Comparison of ENCODE assay signal across 8 mouse cellular contexts in the genomic region with DNA sequence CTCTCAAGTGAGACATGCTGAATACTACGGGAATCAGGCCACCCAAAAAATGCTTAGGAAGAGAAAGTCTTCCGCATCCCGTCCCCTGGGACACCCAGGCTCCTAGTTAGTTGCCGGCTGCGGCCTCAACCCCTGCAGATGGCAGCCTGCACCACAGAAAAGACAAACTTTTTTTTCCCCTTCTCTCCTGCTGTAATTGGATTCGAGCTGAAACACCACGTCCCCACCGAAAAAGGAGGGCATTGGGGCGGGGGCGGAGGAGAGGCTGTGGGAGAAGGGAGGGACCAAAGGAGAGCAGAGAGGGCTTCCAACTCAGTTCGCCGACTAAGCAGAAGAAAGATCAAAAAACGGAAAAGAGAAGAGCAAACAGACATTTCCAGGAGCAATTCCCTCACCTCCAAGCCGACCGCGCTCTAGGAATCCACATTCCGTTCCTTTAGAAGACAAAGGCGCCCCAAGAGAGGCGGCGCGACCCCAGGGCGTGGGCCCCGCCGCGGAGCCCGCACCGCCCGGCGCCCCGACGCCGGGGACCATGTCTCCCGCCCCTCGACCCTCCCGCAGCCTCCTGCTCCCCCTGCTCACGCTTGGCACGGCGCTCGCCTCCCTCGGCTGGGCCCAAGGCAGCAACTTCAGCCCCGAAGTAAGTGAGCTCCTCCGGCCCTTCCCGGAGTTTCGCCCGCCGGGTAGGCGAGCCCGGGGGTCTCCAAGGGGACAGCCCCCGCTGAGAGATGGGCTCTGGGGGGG. TPM values are rescaled to one million over a fixed set of nuclear protein-coding genes. Genes with fewer than 3 reads are reported as not detected.
DNase-seq lines count a peak whose midpoint lies in the region; ATAC-seq and TF ChIP-seq lines count a peak whose summit lies in the region.

A gene (plus strand): TSS at position 279 of the 744 bp plus-strand sequence.

- no peaks in the 10 kb centered on the region for H3K9me3 ChIP-seq in E14TG2a.4 (ENCODE audit: low read length)
- H3K9me3 ChIP-seq in forebrain, embryonic 13.5 days (replicated peaks), result no peaks in the 10 kb centered on the region

- DNase-seq in adrenal gland, adult 18-20 months (ENCODE audit: low spot score in 2 of 2), result peak; percentile 57 to 64
- DNase-seq in heart, postnatal 14 days, result peak; percentile 76 to 77
- peak; percentile 43 for DNase-seq in left cerebral cortex, adult 2 months (ENCODE audit: extremely low spot score in 1 of 2, low spot score in 2 of 2)
- DNase-seq in lung, postnatal 36 days, result peak; percentile 78
- DNase-seq in right cerebral cortex, postnatal 25 days, result peak; percentile 44

- H3K27me3 ChIP-seq in E14TG2a.4 (ENCODE audit: insufficient read depth, low read length), result peaks cover 17% of the 10 kb centered on the region
- no peaks in the 10 kb centered on the region for H3K27me3 ChIP-seq in forebrain, embryonic 13.5 days

- ATAC-seq in forebrain, embryonic 13.5 days, result peak; percentile 39
- no peak for ATAC-seq in inflammation-experienced regulatory T-cells, adult 6 months

- peak within 1 kb of the TSS; percentile 86 for H3K9ac ChIP-seq in forebrain, embryonic 13.5 days

- no peak for TF ChIP-seq CTCF in E14TG2a.4 (conservative IDR thresholded peaks at IDR 0.05; ENCODE audit: low read length)
- peak; percentile 29 for TF ChIP-seq CTCF in left cerebral cortex, adult 2 months (IDR thresholded peaks at IDR 0.05)

- peaks cover 75% of the 10 kb centered on the region for H3K4me1 ChIP-seq in E14TG2a.4 (replicated peaks; ENCODE audit: low read depth, low read length)
- H3K4me1 ChIP-seq in forebrain, embryonic 13.5 days, result peaks cover 70% of the 10 kb centered on the region

- H3K4me3 ChIP-seq in E14TG2a.4 (replicated peaks; ENCODE audit: low read length), result peak within 1 kb of the TSS; percentile 82
- peak within 1 kb of the TSS; percentile 55 for H3K4me3 ChIP-seq in forebrain, embryonic 13.5 days
- peak within 1 kb of the TSS; percentile 47 for H3K4me3 ChIP-seq in left cerebral cortex, adult 2 months

- peak within 1 kb of the TSS; percentile 92 for H3K27ac ChIP-seq in forebrain, embryonic 13.5 days
- peak within 1 kb of the TSS; percentile 59 for H3K27ac ChIP-seq in left cerebral cortex, adult 2 months

- 2% methylated on average over 26 of the region's 49 CpGs for WGBS in forebrain, embryonic 13.5 days

- H3K36me3 ChIP-seq in E14TG2a.4 (ENCODE audit: insufficient read depth, low read length), result peaks cover 34% of the 10 kb centered on the region
- peaks cover 27% of the 10 kb centered on the region for H3K36me3 ChIP-seq in forebrain, embryonic 13.5 days (ENCODE audit: poor library complexity, severe bottlenecking)

- intact Hi-C loops in heart, postnatal 14 days (cut with DNase I), result loop anchor here (2.0 kb wide), 1 partner anchor 17 kb away; no protein-coding TSS in a partner anchor
- intact Hi-C loops in left cerebral cortex, adult 2 months (cut with DNase I), result no loop called here

- peak within 1 kb of the TSS; percentile 74 for H3K4me2 ChIP-seq in forebrain, embryonic 13.5 days

RNA-seq across cellular contexts. Expression of the gene that starts here (rescaled TPM):
- 10 to 100 TPM; 26.4 to 38.4 TPM for total RNA-seq in adrenal gland, adult 18-20 months (2021)
- 54.5 and 57.3 TPM in 2 replicates for polyA plus RNA-seq in forebrain, embryonic 13.5 days (2015; fragmentation: Nextera tagmentation; extraction: Ambion mirVana)
- 10 to 100 TPM; 53.6 to 60.0 TPM for total RNA-seq in heart, postnatal 14 days (2021)
- 10 to 100 TPM; 10.3 to 13.8 TPM for total RNA-seq in left cerebral cortex, adult 2 months (2021)
- polyA plus RNA-seq in inflammation-experienced regulatory T-cells, adult 6 months (2017; shearing (Covaris generic)), result under 1 TPM in 2 of 3 experiments, not detected in 1; 0.29 to 0.47 TPM

Comparison
In these comparisons a context has a peak if more than half of its experiments do, and no peak if none do; other contexts are left out.
1. RNA of the gene that starts here (polyA plus RNA-seq): 54.5 to 57.3 TPM in forebrain, embryonic 13.5 days; 0.29 to 0.47 TPM in inflammation-experienced regulatory T-cells, adult 6 months; every median in the first group is over 10 times any median in the second.
2. Peak in every context shown above with its lines, with median percentiles within 50 percentile points of each other: H3K4me3 ChIP-seq and DNase-seq.